Mouse (Mus musculus) liver, embryonic 11.5 days (tissue): ENCODE data around the gene Zfp1. TPM values are rescaled to one million over a fixed set of nuclear protein-coding genes. Genes with fewer than 3 reads are reported as not detected.

Experiments
- ATAC-seq: fragments of 200-750 bp; cut with Nextera tagmentation; replicated peaks from 2 replicates; pipeline ENCODE4 v1.8.0; 2017; ENCODE audit warnings: moderate number of reproducible peaks, mild to moderate bottlenecking, moderate TSS enrichment, moderate library complexity; ENCODE audit not compliant: low FRiP score
- DNase-seq: peaks from one replicate; pipeline ENCODE4 v3.0.0-alpha.2; 2017; ENCODE audit warnings: low spot score
- H3K27ac ChIP-seq: fragments of 300-500 bp; sonication (generic); 2 replicates; pipeline ENCODE4 v1.5.1; 2014; ENCODE audit warnings: mild to moderate bottlenecking, low read depth, low read length, control low read depth
- H3K27me3 ChIP-seq: fragments of 300-500 bp; sonication (generic); replicated peaks from 2 replicates; pipeline ENCODE4 v1.6.1; 2014; ENCODE audit warnings: low read length, mixed read lengths; ENCODE audit not compliant: control insufficient read depth, insufficient read depth
- H3K36me3 ChIP-seq: fragments of 300-500 bp; sonication (generic); 2 replicates; pipeline ENCODE4 v1.6.1; 2014; ENCODE audit warnings: mild to moderate bottlenecking, low read length, moderate library complexity, mixed read lengths; ENCODE audit not compliant: control insufficient read depth, insufficient read depth
- H3K4me1 ChIP-seq: fragments of 300-500 bp; sonication (generic); replicated peaks from 2 replicates; pipeline ENCODE4 v1.6.1; 2014; ENCODE audit warnings: low read length, mixed read lengths; ENCODE audit not compliant: control insufficient read depth, insufficient read depth
- H3K4me2 ChIP-seq: fragments of 300-500 bp; sonication (generic); 2 replicates; pipeline ENCODE4 v1.6.1; 2014; ENCODE audit warnings: mild to moderate bottlenecking, control low read depth, moderate library complexity
- H3K4me3 ChIP-seq: fragments of 300-500 bp; sonication (generic); 2 replicates; pipeline ENCODE4 v1.5.1; 2014; ENCODE audit warnings: low read depth, low read length, control low read depth
- H3K9ac ChIP-seq: fragments of 300-500 bp; sonication (generic); 2 replicates; pipeline ENCODE4 v1.6.1; 2014; ENCODE audit warnings: low read depth, low read length, control low read depth
- H3K9me3 ChIP-seq: fragments of 300-500 bp; sonication (generic); 2 replicates; pipeline ENCODE4 v1.6.1; 2016; ENCODE audit warnings: low read length, inconsistent platforms, mixed read lengths; ENCODE audit not compliant: control insufficient read depth
- WGBS: fragments of 180-500 bp; shearing (Covaris S2); extraction: QIAGEN DNeasy Blood & Tissue Kit; methylation state at CpG from one replicate; pipeline ENCODE4 v1.1.7; 2014; 5-methylcytosine and 5-hydroxymethylcytosine counted together
- polyA plus RNA-seq: library from polyadenylated mRNA; unstranded; fragments of >200 nt; fragmentation: Nextera tagmentation; extraction: Ambion mirVana; gene quantifications from 2 replicates; pipeline ENCODE4 v1.2.1, GENCODE M21; 2014

Zfp1 gene
- polyA plus RNA-seq, 1 experiment from 2014 or later, result 14.2 TPM

GRCm38 (mm10) chr8:111697655-111698054, 54.5 kb downstream of the Zfp1 start:
- no peak overlapping the region for H3K4me3 ChIP-seq
- H3K27me3 ChIP-seq, result no peaks in the 10 kb centered on the region
- WGBS, result 74% methylated on average over 10 of the region's 10 CpGs
- H3K36me3 ChIP-seq, result no peaks in the 10 kb centered on the region
- H3K4me1 ChIP-seq, result no peaks in the 10 kb centered on the region
- no peaks in the 10 kb centered on the region for H3K9me3 ChIP-seq
- H3K4me2 ChIP-seq, result no peak overlapping the region
- ATAC-seq (no peak), DNase-seq (no peak)
- no peak overlapping the region for H3K9ac ChIP-seq
- no peak overlapping the region for H3K27ac ChIP-seq

DNA sequence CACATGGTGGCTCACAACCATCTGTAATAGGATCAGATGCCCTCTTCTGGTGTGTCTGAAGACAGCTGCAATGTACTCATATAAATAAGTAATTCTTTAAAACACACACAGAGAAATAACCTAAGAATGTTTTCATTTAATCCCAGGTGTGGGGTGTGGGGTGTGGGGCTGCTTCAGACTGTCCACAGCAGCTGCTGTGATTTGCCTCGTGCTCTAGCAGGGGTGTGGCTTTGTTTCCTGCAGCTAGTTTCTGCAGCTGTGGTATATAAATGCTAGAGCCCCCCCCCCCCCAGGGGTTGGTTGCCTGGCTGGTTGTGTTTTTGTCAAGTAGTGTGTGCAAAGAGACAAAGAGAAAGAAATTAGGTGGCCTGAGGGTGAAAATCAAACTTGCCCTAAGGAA, 55.8 kb downstream of the Zfp1 start:
- no peaks in the 10 kb centered on the region for H3K36me3 ChIP-seq
- no peak overlapping the region for H3K9ac ChIP-seq
- no peaks in the 10 kb centered on the region for H3K9me3 ChIP-seq
- H3K4me1 ChIP-seq, result no peaks in the 10 kb centered on the region
- H3K4me2 ChIP-seq, result no peak overlapping the region
- H3K4me3 ChIP-seq, result no peak overlapping the region
- DNase-seq, result no peak
- no peaks in the 10 kb centered on the region for H3K27me3 ChIP-seq
- 36% methylated on average over 1 of the region's 1 CpGs for WGBS
- no peak for ATAC-seq
- H3K27ac ChIP-seq, result no peak overlapping the region

- H3K27ac ChIP-seq, result no peak overlapping the region
- no peaks in the 10 kb centered on the region for H3K36me3 ChIP-seq
- no peaks in the 10 kb centered on the region for H3K9me3 ChIP-seq
- H3K4me1 ChIP-seq, result peaks cover 2% of the 10 kb centered on the region; the same call in 1 of the 2 replicates
- DNase-seq (no peak), ATAC-seq (no peak)
- no peak overlapping the region for H3K9ac ChIP-seq
- no peak overlapping the region for H3K4me2 ChIP-seq
- H3K27me3 ChIP-seq, result no peaks in the 10 kb centered on the region
- no peak overlapping the region for H3K4me3 ChIP-seq
- 73% methylated on average over 3 of the region's 3 CpGs for WGBS
These were observed 57.0 kb downstream of the Zfp1 start for GRCm38 (mm10) chr8:111700201-111700600.

DNA sequence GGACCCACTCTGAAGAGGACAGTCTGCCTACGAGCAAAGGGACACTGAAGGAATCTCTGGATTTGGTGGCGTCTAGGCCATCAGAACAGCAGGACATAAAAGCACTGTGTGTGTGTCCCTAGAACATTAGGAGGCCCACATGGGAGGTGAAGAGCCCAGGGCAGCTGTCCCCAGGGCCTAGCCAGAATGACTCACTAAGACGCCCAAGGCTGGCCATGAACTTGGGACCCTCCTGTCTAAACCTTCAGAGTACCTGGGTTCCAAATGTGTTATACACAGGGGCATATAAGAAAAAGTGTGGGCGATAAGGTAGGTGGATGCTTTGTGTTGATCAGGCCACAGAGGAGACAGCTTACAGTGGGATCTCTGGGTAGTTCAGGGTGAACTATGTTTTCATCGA, 57.5 kb downstream of the Zfp1 start:
- 87% methylated on average over 5 of the region's 5 CpGs for WGBS
- DNase-seq (no peak), ATAC-seq (no peak)
- Histone ChIP-seq H3K27me3 (no peaks in the 10 kb centered on the region), H3K9ac (no peak overlapping the region), H3K9me3 (no peaks in the 10 kb centered on the region), H3K4me1 (peaks cover 2% of the 10 kb centered on the region; the same call in 1 of the 2 replicates), H3K36me3 (no peaks in the 10 kb centered on the region), H3K27ac (no peak overlapping the region), H3K4me3 (no peak overlapping the region), H3K4me2 (no peak overlapping the region)

- ATAC-seq (no peak), DNase-seq (no peak)
- Histone ChIP-seq H3K4me2 (no peak overlapping the region), H3K27me3 (no peaks in the 10 kb centered on the region), H3K4me1 (peaks cover 2% of the 10 kb centered on the region; the same call in 1 of the 2 replicates), H3K36me3 (no peaks in the 10 kb centered on the region), H3K27ac (no peak overlapping the region), H3K4me3 (no peak overlapping the region), H3K9ac (no peak overlapping the region), H3K9me3 (no peaks in the 10 kb centered on the region)
- 77% methylated on average over 9 of the region's 9 CpGs for WGBS
These were observed 58.2 kb downstream of the Zfp1 start for GRCm38 (mm10) chr8:111701380-111701779.

DNA sequence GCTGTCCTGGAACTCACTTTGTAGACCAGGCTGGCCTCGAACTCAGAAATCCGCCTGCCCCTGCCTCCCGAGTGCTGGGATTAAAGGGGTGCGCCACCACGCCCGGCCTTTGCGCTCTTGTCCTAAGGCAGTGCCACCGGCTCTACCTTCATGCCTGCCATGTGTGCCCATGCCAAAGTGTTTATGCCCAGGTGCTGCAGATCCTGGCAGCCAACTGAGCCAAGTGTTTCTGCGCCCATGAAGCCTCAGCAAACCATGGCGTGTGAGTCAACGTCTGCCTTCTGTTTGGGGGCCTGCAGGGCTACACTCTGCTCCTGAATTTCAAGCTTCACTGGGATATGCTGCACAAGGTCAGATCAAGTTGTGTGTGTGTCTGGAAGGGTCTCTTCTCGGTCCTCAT, 61.4 kb downstream of the Zfp1 start:
- ATAC-seq, result no peak
- no peaks in the 10 kb centered on the region for H3K27me3 ChIP-seq
- no peak overlapping the region for H3K9ac ChIP-seq
- peaks cover 2% of the 10 kb centered on the region; the same call in 1 of the 2 replicates for H3K4me1 ChIP-seq
- H3K4me2 ChIP-seq, result no peak overlapping the region
- peak overlapping the region; percentile 33; the same call in 1 of the 2 replicates for H3K27ac ChIP-seq
- H3K9me3 ChIP-seq, result no peaks in the 10 kb centered on the region
- no peak overlapping the region for H3K4me3 ChIP-seq
- H3K36me3 ChIP-seq, result no peaks in the 10 kb centered on the region
- no peak for DNase-seq
- 85% methylated on average over 12 of the region's 12 CpGs for WGBS

GRCm38 (mm10) chr8:111705222-111705621, 62.0 kb downstream of the Zfp1 start:
- no peaks in the 10 kb centered on the region for H3K36me3 ChIP-seq
- H3K4me3 ChIP-seq, result no peak overlapping the region
- DNase-seq, result no peak
- H3K27ac ChIP-seq, result peak overlapping the region; percentile 33; the same call in 1 of the 2 replicates
- H3K4me1 ChIP-seq, result peaks cover 2% of the 10 kb centered on the region; the same call in 1 of the 2 replicates
- WGBS, result 25% methylated on average over 3 of the region's 3 CpGs
- H3K9ac ChIP-seq, result no peak overlapping the region
- no peaks in the 10 kb centered on the region for H3K9me3 ChIP-seq
- no peaks in the 10 kb centered on the region for H3K27me3 ChIP-seq
- peak; percentile 63 for ATAC-seq
- no peak overlapping the region for H3K4me2 ChIP-seq

- WGBS, result 65% methylated on average over 5 of the region's 5 CpGs
These were observed 62.5 kb downstream of the Zfp1 start for GRCm38 (mm10) chr8:111705699-111706098.

DNA sequence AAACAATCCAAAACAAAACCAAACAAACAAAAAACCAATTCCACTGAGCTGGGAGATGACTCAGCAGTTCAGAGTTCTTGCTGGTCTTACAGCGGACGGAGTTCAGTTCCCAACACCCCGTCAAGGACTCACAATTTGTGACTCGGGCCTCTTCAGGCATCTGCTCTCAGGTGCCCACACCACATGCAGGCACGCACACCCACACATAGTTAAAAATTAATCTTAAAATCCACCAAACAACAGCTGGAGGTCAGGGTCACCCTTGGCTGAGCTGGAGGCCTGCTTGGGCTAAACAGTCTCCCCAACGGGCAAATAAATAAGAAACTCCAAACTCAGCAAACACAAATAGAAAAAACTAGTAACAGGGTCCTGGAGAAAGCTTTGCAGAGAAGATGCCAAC, 65.1 kb downstream of the Zfp1 start:
- no peak for DNase-seq
- peak overlapping the region; percentile 57; the same call in 1 of the 2 replicates for H3K27ac ChIP-seq
- H3K9me3 ChIP-seq, result no peaks in the 10 kb centered on the region
- ATAC-seq, result no peak
- no peak overlapping the region for H3K4me2 ChIP-seq
- H3K27me3 ChIP-seq, result no peaks in the 10 kb centered on the region
- H3K9ac ChIP-seq, result no peak overlapping the region
- WGBS, result 71% methylated on average over 6 of the region's 6 CpGs
- H3K4me3 ChIP-seq, result no peak overlapping the region
- peaks cover 2% of the 10 kb centered on the region; the same call in 1 of the 2 replicates for H3K4me1 ChIP-seq
- H3K36me3 ChIP-seq, result peaks cover 8% of the 10 kb centered on the region

More at GRCm38 (mm10) chr8:111705699-111706098, 62.5 kb downstream of the Zfp1 start:
- no peak for ATAC-seq
- Histone ChIP-seq H3K4me2 (no peak overlapping the region), H3K4me1 (peaks cover 2% of the 10 kb centered on the region; the same call in 1 of the 2 replicates), H3K27ac (no peak overlapping the region; the same call in 1 of the 2 replicates), H3K36me3 (no peaks in the 10 kb centered on the region; the same call in 1 of the 2 replicates), H3K9ac (no peak overlapping the region), H3K4me3 (no peak overlapping the region), H3K27me3 (no peaks in the 10 kb centered on the region), H3K9me3 (no peaks in the 10 kb centered on the region)
- no peak for DNase-seq
